Mouse (Mus musculus): ENCODE measurements around the gene 1700034I23Rik.
"Not testable (repeated sequence)": the region's sequence is repeated elsewhere in the genome, so short reads cannot be mapped to it uniquely, and the experiment has no call there.

The 1700034I23Rik gene

GRCm38 (mm10) chr3:40902443-40902842 lies at the start of gene 1700034I23Rik:
1700034I23Rik (minus strand) TSS chr3:40902543.
- DNase-seq (ENCODE audit: low read depth): not testable (repeated sequence)

GRCm38 (mm10) chr3:40951365-40951764 lies 49.0 kb upstream of the 1700034I23Rik start:
- DNase-seq (ENCODE audit: low read depth): peak; percentile 50

DNA sequence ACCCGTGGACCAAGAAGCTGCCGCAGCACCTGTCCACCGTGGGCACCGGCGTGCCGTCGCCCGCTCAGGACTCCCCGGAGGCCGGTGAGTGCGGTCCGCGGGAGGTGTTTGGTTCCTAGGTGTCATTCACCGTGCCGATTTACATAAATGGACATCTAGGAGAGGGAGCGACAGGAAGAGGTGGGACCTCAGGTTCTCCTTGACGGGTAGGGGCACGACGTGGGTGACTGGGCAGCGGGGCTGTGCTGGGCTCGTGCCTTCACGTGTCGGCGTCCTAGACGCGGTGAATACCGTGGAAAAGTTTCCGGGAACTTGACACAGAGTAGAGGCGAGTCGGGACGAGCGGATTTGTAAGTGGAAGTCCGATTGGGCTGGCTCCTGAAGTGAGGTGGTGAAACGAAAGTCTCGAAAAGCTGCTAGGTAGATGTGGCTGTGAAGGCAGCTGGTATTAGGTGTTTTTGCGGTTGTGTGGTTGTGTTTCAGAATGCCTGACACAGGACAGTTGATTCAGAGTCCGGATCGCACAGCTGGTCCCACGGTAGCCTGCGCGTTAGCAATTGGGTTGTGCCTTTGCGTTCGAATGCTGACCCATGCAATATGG lies 48.4 kb upstream of the 1700034I23Rik start:
- DNase-seq (ENCODE audit: low read depth): peak; percentile 44

- DNase-seq (ENCODE audit: low read depth): peak; percentile 44
Observed at GRCm38 (mm10) chr3:40949903-40950600, 47.7 kb upstream of the 1700034I23Rik start.

DNA sequence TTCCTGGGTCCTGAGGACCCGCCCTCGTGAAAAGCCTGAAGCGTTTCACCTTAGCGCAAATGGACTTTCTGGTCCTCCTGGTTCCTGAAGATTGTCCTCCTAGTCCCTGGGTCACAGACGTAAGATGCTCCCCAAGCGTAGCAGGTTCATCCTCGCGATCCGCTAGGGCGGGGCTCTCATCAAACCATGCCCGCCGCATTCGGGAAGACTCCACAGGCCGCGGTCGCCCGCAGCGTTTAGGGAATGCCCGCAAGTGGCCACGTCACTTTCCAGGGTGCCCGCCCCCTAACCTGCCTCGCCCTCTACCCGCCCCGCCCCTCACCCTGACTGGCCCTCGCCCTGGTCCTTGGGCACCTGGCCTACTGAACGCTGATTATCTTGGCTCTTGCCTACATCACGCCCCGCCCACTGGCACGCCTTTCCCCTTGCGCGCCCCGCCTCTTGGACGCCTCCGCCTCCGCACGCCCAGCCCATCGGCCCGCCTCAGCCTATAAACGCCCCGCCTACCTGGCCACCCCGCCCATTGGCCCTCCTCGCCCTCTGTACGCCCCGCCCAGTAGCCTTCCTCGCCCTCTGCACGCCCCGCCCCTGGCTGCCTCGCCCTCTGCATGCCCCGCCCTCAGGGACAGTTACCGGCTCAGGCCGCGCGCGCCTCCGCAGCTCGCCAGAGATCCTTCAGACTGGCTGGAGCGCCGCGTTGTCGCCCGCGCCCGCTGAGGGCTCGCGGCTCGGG lies 47.0 kb upstream of the 1700034I23Rik start, which contains the start of gene Larp1b:
TSS of gene Larp1b (plus strand) at position 659 of the 733 bp plus-strand sequence.
- DNase-seq (ENCODE audit: low read depth): peak; percentile 97

- no peak for DNase-seq (ENCODE audit: low read depth)
Observed at GRCm38 (mm10) chr3:40939019-40939418, 36.7 kb upstream of the 1700034I23Rik start.

DNA sequence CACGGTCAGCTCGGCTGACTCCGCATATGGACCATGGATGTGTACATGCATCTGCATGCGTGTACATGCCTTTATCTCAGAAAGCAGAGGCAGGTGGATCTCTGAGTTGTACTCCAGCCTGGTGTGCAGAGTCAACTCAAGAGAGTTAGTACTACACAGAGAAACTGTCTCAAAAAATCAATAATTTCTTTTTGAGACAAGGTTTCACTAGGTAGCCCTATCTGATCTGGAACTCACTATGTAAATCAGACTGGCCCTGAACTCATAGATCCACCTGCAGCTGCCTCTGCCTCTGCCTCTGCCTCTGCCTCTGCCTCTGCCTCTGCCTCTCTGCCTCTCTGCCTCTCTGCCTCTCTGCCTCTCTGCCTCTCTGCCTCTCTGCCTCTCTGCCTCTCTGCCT lies 36.2 kb upstream of the 1700034I23Rik start:
- no peak for DNase-seq (ENCODE audit: low read depth)

DNA sequence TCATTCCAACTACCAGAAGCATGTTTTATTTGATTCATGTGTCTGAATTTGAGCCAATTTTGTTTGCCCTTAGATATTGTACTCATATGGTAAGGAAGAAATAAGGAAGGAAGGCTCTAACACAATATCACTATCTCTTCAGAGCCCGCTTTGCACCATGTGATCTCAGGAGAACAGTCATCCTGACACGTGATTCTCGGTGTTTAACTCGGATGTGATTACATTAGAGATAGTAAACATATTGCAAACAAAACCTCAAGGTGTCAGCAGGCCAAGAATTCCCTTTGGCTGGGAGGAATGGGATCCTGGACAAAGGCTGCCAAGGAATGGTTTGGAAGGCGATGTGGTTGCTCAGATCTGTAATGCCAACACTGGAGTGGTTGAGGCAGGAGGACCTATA lies 35.8 kb upstream of the 1700034I23Rik start:
- peak; percentile 27 for DNase-seq (ENCODE audit: low read depth)

DNA sequence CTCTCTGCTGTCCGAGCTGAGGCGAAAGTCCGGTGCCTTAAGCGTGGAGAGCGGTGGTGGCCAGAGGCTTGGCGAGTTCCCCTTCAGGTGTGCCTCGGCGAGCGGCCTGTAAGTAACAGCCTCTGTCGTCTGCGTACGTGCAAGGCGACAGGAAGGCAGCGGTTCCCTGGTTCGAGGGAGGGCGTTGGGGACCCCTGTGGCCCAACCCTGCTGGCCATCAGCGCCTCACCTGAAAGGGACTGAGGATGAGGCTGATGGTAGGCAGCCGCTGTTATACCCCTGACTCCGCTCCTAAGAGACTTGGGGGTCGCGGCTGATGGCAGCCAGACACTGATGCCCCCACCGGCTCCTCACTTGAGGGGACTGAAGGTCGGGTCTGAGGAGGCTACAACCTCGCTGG lies 8.0 kb downstream of the 1700034I23Rik start:
- DNase-seq (ENCODE audit: low read depth): peak; percentile 14

GRCm38 (mm10) chr3:40893816-40894258 lies 8.5 kb downstream of the 1700034I23Rik start:
- peak; percentile 100 for DNase-seq (ENCODE audit: low read depth)

DNA sequence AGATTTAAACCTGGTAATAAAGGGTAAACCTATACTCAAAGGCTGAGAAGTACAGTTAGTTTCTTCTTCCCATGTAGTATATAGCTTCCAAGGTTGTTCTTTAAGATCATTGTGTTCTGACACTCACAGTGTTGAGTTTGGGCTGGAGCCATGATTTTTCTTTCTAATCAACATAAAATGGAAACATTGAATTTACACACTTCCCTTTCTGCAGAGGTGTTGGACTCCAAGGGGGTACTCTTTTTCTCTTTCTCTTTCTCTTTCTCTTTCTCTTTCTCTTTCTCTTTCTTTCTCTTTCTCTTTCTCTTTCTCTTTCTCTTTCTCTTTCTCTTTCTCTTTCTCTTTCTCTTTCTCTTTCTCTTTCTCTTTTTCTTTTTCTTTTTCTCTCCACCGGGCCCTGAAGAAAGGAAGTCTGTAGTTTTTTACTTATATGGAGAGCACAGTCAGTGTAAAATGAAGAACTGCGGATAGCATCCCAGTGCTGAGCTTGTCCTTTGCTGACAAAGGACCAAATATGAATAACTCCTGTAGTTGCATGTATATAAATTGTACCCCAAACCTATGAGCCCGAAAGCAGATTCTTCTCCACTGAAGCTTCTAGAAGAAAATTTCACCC lies 49.1 kb downstream of the 1700034I23Rik start:
- DNase-seq (ENCODE audit: low read depth): not testable (repeated sequence)
